Mouse (Mus musculus) fibroblast of lung, adult 2 months (primary cell): ENCODE results near the gene Tmem102.

Experiments
- DNase-seq: peaks from one replicate; pipeline ENCODE4 v3.0.0-alpha.2; 2011; ENCODE audit warnings: low read depth

The Tmem102 gene

GRCm38 (mm10) chr11:69818871-69819270 lies 13.4 kb upstream of the Tmem102 start:
- no peak for DNase-seq

- DNase-seq: no peak
Observed at GRCm38 (mm10) chr11:69818365-69818764, 12.9 kb upstream of the Tmem102 start, which contains the start of gene Spem2. Gene Spem2, minus strand, starts transcription at chr11:69818465.

- no peak for DNase-seq
Observed at GRCm38 (mm10) chr11:69816520-69816919, 11.1 kb upstream of the Tmem102 start.

- DNase-seq: no peak
Observed at GRCm38 (mm10) chr11:69815155-69815554, 9.7 kb upstream of the Tmem102 start, which contains the start of gene Gm39566. Gene Gm39566, minus strand, starts transcription at chr11:69815298.

- DNase-seq: no peak
Observed at GRCm38 (mm10) chr11:69810280-69810679, 4.9 kb upstream of the Tmem102 start.

GRCm38 (mm10) chr11:69807641-69808040 lies 2.2 kb upstream of the Tmem102 start:
- no peak for DNase-seq

GRCm38 (mm10) chr11:69806378-69806777 lies 954 bp upstream of the Tmem102 start:
- DNase-seq: no peak

GRCm38 (mm10) chr11:69804652-69804940 lies 828 bp downstream of the Tmem102 start:
- no peak for DNase-seq

GRCm38 (mm10) chr11:69803786-69804651 lies 1.4 kb downstream of the Tmem102 start:
- peak; percentile 32 for DNase-seq

GRCm38 (mm10) chr11:69803328-69803727 lies 2.1 kb downstream of the Tmem102 start:
- no peak for DNase-seq

GRCm38 (mm10) chr11:69802648-69803105 lies 2.7 kb downstream of the Tmem102 start:
- no peak for DNase-seq

GRCm38 (mm10) chr11:69801379-69801977 lies 3.9 kb downstream of the Tmem102 start, which contains the start of gene Fgf11:
Gene Fgf11, minus strand, starts transcription at chr11:69801857.
- DNase-seq: no peak

GRCm38 (mm10) chr11:69800392-69801197 lies 4.8 kb downstream of the Tmem102 start:
- DNase-seq: no peak

GRCm38 (mm10) chr11:69800138-69800391 lies 5.4 kb downstream of the Tmem102 start:
- DNase-seq: no peak

- no peak for DNase-seq
Observed at GRCm38 (mm10) chr11:69799394-69800137, 5.9 kb downstream of the Tmem102 start.

- no peak for DNase-seq
Observed at GRCm38 (mm10) chr11:69797924-69798323, 7.5 kb downstream of the Tmem102 start.

- no peak for DNase-seq
Observed at GRCm38 (mm10) chr11:69795983-69796435, 9.4 kb downstream of the Tmem102 start.

GRCm38 (mm10) chr11:69795168-69795982 lies 10.0 kb downstream of the Tmem102 start, which contains the start of gene Chrnb1:
Gene Chrnb1, minus strand, starts transcription at chr11:69795943.
- DNase-seq: peak; percentile 88

GRCm38 (mm10) chr11:69793429-69793828 lies 12.0 kb downstream of the Tmem102 start:
- no peak for DNase-seq

GRCm38 (mm10) chr11:69791420-69791819 lies 14.0 kb downstream of the Tmem102 start:
- no peak for DNase-seq

GRCm38 (mm10) chr11:69789431-69789830 lies 16.0 kb downstream of the Tmem102 start:
- DNase-seq: no peak
